Mouse (Mus musculus) lung, postnatal 0 days (tissue): ENCODE data around the gene Stac2. TPM values are rescaled to one million over a fixed set of nuclear protein-coding genes. Genes with fewer than 3 reads are reported as not detected.

Source experiments
- ATAC-seq: fragments of 200-750 bp; cut with Nextera tagmentation; 2 replicates; pipeline ENCODE4 v1.8.0; 2017; ENCODE audit warnings: moderate library complexity
- DNase-seq: peaks from one replicate; pipeline ENCODE4 v3.0.0-alpha.2; 2016; ENCODE audit warnings: low spot score
- H3K27ac ChIP-seq: fragments of 300-500 bp; sonication (generic); 2 replicates; pipeline ENCODE4 v1.5.1; 2014; ENCODE audit warnings: antibody characterized with exemption, mild to moderate bottlenecking, low read length, mixed read lengths
- H3K27me3 ChIP-seq: fragments of 300-500 bp; sonication (generic); replicated peaks from 2 replicates; pipeline ENCODE4 v1.6.1; 2014; ENCODE audit warnings: low read length, mixed read lengths; ENCODE audit not compliant: insufficient read depth
- H3K36me3 ChIP-seq: fragments of 300-500 bp; sonication (generic); 2 replicates; pipeline ENCODE4 v1.6.1; 2014; ENCODE audit warnings: low read length, mixed read lengths; ENCODE audit not compliant: insufficient read depth
- H3K4me1 ChIP-seq: fragments of 300-500 bp; sonication (generic); 2 replicates; pipeline ENCODE4 v1.6.1; 2014; ENCODE audit warnings: antibody characterized with exemption, low read depth, low read length, mixed read lengths; ENCODE audit not compliant: insufficient read depth
- H3K4me2 ChIP-seq: fragments of 300-500 bp; sonication (generic); replicated peaks from 2 replicates; pipeline ENCODE4 v1.6.1; 2014; ENCODE audit warnings: low read depth, mild to moderate bottlenecking, low read length, moderate library complexity, mixed read lengths
- H3K4me3 ChIP-seq: fragments of 300-500 bp; sonication (generic); 2 replicates; pipeline ENCODE4 v1.5.1; 2014; ENCODE audit warnings: low read depth, low read length
- H3K9ac ChIP-seq: fragments of 300-500 bp; sonication (generic); replicated peaks from 2 replicates; pipeline ENCODE4 v1.6.1; 2014; ENCODE audit warnings: low read depth, mild to moderate bottlenecking
- H3K9me3 ChIP-seq: fragments of 300-500 bp; sonication (generic); 2 replicates; pipeline ENCODE4 v1.6.1; 2016; ENCODE audit warnings: low read length, mixed read lengths
- CTCF ChIP-seq: IDR thresholded peaks from 2 replicates; pipeline ENCODE4 v1.5.1; 2016; ENCODE audit warnings: antibody characterized with exemption, mild to moderate bottlenecking
- EP300 ChIP-seq: IDR thresholded peaks from 2 replicates; pipeline ENCODE4 v1.6.1; 2016; ENCODE audit warnings: antibody characterized with exemption, mild to moderate bottlenecking, control low read depth
- WGBS: fragments of 180-500 bp; shearing (Covaris S2); extraction: QIAGEN DNeasy Blood & Tissue Kit; methylation state at CpG from one replicate; pipeline ENCODE4 v1.1.7; 2014; 5-methylcytosine and 5-hydroxymethylcytosine counted together
- polyA plus RNA-seq: library from polyadenylated mRNA; unstranded; fragments of >200 nt; fragmentation: Nextera tagmentation; extraction: Ambion mirVana; gene quantifications from 2 replicates; pipeline ENCODE4 v1.2.1, GENCODE M21; 2015

Stac2 gene
- polyA plus RNA-seq, 1 experiment from 2014 or later, result 0.10 TPM

DNA sequence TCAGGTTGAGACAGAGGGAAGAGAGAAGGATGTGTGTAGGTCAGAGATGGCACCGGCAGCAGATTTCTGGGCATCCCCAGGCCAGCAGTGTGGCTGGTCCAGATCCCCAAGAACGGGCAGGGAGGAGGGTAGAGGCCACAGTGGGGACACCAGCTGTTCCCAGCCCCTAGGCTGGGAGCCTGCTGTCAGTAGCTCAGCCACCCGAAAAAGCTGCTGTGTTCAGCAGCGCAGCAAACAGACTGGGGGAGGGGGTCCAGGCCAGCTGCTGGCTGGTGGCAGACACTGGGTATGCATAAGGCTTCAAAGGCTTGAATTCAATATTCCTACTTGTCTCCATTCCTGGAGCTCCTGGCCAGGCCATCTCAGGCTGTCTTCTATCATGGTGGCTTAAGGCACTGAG lies 18.4 kb downstream of the Stac2 start:
- no peak overlapping the region for H3K9ac ChIP-seq
- DNase-seq (no peak), ATAC-seq (no peak)
- 0 out of 2 replicates have a peak, but pooled peaks cover 6% of the 10 kb centered on the region for H3K4me1 ChIP-seq
- peaks cover 8% of the 10 kb centered on the region; the same call in 1 of the 2 replicates for H3K36me3 ChIP-seq
- no peak for TF ChIP-seq EP300
- TF ChIP-seq CTCF, result no peak
- no peaks in the 10 kb centered on the region for H3K9me3 ChIP-seq
- H3K4me3 ChIP-seq, result no peak overlapping the region
- H3K27ac ChIP-seq, result no peak overlapping the region
- peaks cover 9% of the 10 kb centered on the region; the same call in 1 of the 2 replicates for H3K27me3 ChIP-seq
- 43% methylated on average over 4 of the region's 4 CpGs for WGBS
- H3K4me2 ChIP-seq, result no peak overlapping the region

DNA sequence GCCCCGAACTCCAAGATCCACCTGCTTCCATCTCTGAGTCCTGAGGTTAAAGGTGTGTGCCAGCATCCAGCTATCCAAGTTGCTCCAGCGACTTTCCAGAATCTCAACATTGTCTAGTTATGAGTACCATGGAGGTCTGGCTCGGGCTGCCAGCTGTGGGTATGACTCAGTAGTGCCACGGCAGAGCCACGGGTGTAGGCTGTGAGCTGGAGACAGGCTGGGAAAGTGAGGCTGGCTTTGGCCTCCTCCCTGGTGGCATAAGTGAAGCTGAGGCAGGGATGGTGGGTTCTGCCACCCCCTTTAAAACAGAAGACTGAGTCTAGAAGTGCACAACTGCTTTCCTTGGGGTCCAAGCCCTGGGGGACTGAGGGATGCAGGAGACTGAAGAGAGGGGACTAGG lies 19.2 kb downstream of the Stac2 start:
- 72% methylated on average over 5 of the region's 5 CpGs for WGBS
- H3K4me1 ChIP-seq, result 0 out of 2 replicates have a peak, but pooled peaks cover 6% of the 10 kb centered on the region
- peaks cover 9% of the 10 kb centered on the region; the same call in 1 of the 2 replicates for H3K27me3 ChIP-seq
- no peak overlapping the region for H3K9ac ChIP-seq
- DNase-seq (no peak), ATAC-seq (no peak)
- no peak overlapping the region for H3K27ac ChIP-seq
- no peaks in the 10 kb centered on the region for H3K9me3 ChIP-seq
- no peak overlapping the region for H3K4me2 ChIP-seq
- H3K4me3 ChIP-seq, result no peak overlapping the region
- peaks cover 9% of the 10 kb centered on the region; the same call in 1 of the 2 replicates for H3K36me3 ChIP-seq
- no peak for TF ChIP-seq CTCF
- no peak for TF ChIP-seq EP300

DNA sequence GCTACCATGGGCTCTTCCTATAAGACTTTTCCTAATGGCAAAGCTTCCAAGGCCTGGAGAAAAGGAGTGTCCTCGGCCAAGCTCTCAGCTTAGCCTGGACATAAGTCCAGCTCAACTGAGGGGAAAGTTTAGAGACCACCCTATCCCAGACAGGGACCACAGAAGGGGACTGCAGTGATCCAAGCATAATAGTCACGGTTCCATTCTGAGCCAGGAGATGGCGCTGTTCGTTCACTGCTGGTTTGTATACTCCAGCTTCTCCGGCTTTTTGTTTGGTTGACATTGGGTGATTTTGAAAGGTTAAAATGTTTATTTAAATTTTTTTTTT lies 21.9 kb downstream of the Stac2 start:
- peaks cover 1% of the 10 kb centered on the region; the same call in 1 of the 2 replicates for H3K27me3 ChIP-seq
- H3K27ac ChIP-seq, result no peak overlapping the region
- 0 out of 2 replicates have a peak, but pooled peaks cover 6% of the 10 kb centered on the region for H3K4me1 ChIP-seq
- ATAC-seq (no peak), DNase-seq (peak; percentile 79)
- peak; percentile 92 for TF ChIP-seq CTCF
- TF ChIP-seq EP300, result no peak
- no peaks in the 10 kb centered on the region for H3K9me3 ChIP-seq
- no peak overlapping the region for H3K9ac ChIP-seq
- H3K4me2 ChIP-seq, result no peak overlapping the region
- H3K4me3 ChIP-seq, result no peak overlapping the region
- peaks cover 11% of the 10 kb centered on the region; the same call in 1 of the 2 replicates for H3K36me3 ChIP-seq
- WGBS, result 8% methylated on average over 5 of the region's 5 CpGs

DNA sequence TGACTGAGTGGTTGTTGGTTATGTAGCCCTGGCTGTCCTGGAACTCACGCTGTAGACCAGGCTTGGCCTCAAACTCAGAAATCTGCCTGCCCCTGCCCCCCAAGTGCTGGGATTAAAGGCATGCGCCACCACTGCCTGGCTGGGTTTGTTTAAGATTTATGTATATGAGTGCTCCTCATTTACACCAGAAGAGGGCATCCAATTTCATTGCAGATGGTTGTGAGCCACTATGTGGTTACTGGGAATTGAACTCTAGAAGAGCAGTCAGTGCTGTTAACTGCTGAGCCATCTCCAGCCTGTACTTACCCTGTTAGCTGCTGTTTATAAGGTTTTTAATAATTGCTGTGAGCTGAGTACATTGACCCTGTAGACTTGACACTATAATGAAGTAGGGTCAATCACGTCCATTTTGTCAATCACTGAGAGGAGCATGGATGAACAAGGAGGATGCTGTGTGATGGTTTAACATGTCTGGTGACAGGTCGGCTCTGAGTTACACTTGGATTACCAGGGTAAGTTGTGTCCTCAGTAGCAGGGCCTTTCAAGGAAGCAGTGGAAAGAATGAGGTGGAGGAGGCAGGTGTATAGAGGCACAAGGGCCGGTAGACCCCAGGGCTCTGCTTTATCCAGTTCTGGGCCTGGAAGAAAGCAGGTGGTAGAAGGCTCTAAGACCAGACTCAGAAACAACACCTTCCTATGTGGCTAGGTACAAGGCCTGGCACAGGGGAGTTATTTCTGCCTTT lies 22.4 kb downstream of the Stac2 start:
- ATAC-seq, result no peak
- H3K36me3 ChIP-seq, result peaks cover 11% of the 10 kb centered on the region; the same call in 1 of the 2 replicates
- peaks cover 3% of the 10 kb centered on the region; the same call in 1 of the 2 replicates for H3K4me1 ChIP-seq
- H3K9me3 ChIP-seq, result no peaks in the 10 kb centered on the region
- no peak for TF ChIP-seq EP300
- TF ChIP-seq CTCF, result peak; percentile 38
- no peak overlapping the region for H3K4me3 ChIP-seq
- WGBS, result 46% methylated on average over 5 of the region's 5 CpGs
- H3K27ac ChIP-seq, result no peak overlapping the region
- H3K4me2 ChIP-seq, result no peak overlapping the region
- H3K9ac ChIP-seq, result no peak overlapping the region
- no peak for DNase-seq
- no peaks in the 10 kb centered on the region for H3K27me3 ChIP-seq

DNA sequence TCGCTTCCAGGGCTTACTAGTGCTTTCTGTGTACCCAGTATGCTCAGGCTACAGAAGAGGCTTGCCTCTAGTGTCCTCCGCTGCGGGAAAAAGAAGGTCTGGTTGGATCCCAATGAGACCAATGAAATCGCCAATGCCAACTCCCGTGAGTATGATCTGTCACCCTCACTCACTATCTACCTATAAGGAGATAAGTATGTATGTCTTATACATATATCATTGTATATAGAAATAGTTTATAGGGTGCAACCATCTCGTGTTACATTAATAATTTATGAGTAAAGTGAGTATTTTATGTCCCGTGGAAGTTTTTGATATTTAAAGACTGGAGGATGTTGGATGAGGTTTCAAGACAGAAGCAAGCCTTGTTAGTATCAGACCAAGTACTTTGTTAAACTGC lies 25.5 kb downstream of the Stac2 start:
- WGBS, result 13% methylated on average over 7 of the region's 7 CpGs
- Histone ChIP-seq H3K27ac (peak overlapping the region; percentile 89; the same call in 1 of the 2 replicates), H3K36me3 (peaks cover 11% of the 10 kb centered on the region; the same call in 1 of the 2 replicates), H3K9ac (peak overlapping the region; percentile 95; the same call in 1 of the 2 replicates), H3K4me2 (peak overlapping the region; percentile 86), H3K4me3 (peak overlapping the region; percentile 93), H3K4me1 (peaks cover 7% of the 10 kb centered on the region; the same call in 1 of the 2 replicates), H3K27me3 (no peaks in the 10 kb centered on the region), H3K9me3 (no peaks in the 10 kb centered on the region)
- ATAC-seq, result no peak
- no peak for DNase-seq
- TF ChIP-seq EP300, result no peak
- no peak for TF ChIP-seq CTCF

DNA sequence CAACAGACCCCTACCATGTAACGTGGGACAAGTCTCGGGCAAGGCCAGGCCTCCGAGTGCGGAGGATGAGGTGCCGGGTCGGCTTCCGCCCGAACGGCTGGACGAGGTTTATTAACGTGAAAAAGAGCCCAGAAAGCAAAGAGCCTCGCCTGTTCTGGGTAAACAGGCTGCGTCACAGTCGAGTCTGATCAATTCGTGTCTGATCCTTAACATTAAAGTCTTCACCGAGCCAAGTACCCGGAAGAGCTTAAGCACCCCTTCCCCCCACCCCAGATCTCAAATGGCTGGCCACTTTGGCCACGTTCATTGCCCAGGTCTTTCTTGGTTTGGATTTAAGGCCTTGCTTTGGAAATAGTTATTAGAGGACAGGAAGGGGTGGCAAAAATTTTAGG lies 26.0 kb downstream of the Stac2 start:
- no peak for ATAC-seq
- Histone ChIP-seq H3K4me1 (peaks cover 7% of the 10 kb centered on the region; the same call in 1 of the 2 replicates), H3K4me2 (peak overlapping the region; percentile 86), H3K4me3 (peak overlapping the region; percentile 93), H3K27me3 (no peaks in the 10 kb centered on the region), H3K27ac (peak overlapping the region; percentile 89), H3K36me3 (peaks cover 11% of the 10 kb centered on the region; the same call in 1 of the 2 replicates), H3K9ac (peak overlapping the region; percentile 95), H3K9me3 (no peaks in the 10 kb centered on the region)
- DNase-seq, result no peak
- TF ChIP-seq EP300, result no peak
- TF ChIP-seq CTCF, result no peak
- WGBS, result under 1% methylated on average over 18 of the region's 18 CpGs
